Mouse (Mus musculus) embryo, embryonic 10.5 days (tissue): Measurements from ENCODE around the gene Lrrc49.

Experiments used
- DNase-seq: peaks from one replicate; pipeline ENCODE4 v3.0.0-alpha.2; 2015; ENCODE audit warnings: low spot score

The Lrrc49 gene

DNA sequence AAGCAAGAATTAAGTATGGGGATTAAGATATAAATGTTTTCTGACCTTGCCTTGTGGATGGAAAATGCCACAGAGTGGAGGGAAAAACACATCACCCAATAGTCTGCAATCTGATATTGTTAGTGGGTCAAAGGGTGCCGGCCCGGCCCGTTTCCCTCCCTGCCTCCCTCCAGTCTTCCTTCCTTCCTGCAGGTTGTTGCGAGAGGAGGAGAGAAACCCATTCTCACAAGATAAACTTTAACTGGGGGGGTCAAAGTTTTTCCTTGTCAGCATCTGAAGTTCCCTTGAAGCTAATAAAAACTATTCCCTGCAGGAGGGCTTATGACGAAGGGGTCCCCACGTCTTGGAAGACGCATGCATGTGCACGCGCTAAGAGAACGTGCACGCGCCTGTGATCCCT is 157.6 kb downstream of the Lrrc49 start:
- no peak for DNase-seq

DNA sequence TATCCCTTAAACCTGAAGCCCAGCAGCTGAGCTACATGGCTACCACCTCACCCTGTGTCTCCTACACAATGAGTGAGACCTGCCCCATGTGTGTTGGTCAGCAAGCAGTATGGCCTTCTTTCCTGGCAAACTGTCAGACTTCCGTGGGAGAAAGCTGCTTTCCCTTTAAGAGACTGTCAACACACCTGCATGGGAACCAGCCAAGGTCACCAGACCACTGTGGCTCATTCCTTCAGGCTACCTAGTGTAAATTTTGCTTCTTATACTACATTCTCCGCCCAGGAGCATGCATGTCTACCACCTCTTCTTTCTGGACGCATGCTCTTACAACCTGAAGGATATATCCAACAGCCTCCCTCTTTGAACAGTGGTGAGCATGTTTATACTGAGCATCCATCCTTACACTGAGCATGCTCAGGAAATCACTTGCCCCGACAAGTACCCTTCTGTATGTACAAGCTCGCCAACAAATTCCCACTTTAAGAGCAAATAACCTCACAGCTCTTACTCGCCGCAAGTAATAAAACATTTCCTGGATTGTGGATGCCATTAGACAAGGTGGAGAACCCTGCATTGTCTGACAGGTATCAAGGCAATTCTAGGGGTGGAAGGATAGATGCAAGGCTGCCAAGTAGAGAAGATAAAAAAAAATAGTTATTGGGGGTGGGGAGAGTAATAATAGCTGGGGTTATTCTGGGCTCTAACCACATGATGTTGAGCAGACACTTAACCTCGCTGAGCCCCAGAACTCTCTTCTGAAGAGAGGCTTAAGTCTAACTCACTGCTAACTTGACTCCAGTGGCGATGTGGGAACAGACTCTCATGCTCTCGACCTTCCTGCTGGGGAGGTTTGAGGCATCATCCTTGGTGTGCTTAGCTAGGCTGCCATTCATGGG is 158.4 kb downstream of the Lrrc49 start:
- no peak for DNase-seq

DNA sequence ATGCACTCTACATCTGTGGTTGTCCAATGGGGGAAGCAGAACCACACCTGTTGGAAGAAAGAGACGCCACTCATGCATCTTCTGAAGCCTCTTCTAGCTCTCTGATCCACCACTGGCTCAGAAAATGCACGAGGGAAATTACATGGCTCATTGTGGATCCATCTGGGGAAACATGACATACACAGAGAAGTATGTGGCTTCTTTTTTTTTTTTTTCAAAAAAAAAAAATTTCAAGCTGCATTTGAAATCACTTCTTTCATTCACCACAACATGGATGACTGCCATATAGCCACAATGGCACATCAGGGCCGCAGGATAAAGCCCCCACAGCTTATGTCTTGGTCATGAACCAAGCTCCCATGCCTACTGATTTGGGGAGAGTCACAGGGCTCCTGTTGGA is 159.7 kb downstream of the Lrrc49 start:
- no peak for DNase-seq

DNA sequence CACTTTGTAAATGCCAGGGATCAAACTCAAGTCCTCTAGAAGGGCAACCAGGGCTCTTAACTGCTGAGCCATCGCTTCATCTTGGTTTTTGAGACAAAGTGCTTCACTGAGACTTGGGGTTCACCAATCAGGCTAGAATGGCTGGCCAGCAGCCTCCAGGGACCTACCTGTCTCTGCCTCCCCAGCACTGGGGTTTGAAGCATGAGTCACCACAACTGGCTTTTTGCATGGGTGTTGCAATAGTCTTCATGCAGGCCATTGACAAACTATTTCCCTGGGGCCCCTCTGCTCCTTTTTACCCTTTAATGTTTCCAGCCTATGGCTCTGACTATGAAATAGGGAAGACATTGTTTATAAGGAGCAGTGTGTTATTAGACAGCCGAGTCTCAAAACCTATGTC is 160.1 kb downstream of the Lrrc49 start:
- no peak for DNase-seq

DNA sequence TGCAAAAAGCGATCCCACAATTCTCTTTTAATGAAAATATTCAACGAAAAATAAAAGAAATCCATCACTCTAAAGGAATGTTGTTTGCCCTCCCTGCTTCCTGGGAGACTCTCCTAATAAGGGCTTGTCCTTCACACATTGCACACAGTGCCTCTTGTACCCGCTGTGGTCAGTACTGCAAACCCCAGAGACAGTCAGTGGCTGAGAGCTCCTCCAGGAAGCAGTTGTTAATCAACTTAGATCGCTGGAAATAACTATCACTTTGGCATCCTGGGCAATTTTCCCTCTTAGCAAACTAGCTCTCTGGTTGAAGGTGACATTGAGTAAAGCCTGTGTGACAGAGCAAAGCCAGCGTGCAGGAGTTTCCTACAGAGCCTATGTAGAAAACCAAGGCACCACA is 160.9 kb downstream of the Lrrc49 start:
- DNase-seq = no peak

DNA sequence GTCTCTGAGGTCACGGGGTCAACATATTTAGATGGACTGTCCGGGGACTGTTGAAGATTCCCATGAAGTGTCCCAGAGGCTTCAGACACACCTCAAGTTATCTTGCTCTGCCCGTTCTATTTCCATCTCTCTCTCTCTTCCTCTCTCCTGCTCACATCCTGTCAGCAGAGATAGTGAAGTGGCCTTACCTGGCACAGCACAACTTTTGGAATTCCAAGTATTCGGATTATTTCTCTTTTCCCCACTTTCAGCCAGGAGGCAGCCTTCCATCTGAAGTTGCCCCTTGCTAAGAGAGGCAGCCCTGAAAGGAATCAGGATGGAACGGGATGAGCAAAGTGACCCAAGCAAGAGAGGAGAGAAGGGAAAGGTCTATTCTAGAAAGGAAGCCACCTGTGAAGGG is 161.8 kb downstream of the Lrrc49 start:
- DNase-seq = peak; percentile 21

DNA sequence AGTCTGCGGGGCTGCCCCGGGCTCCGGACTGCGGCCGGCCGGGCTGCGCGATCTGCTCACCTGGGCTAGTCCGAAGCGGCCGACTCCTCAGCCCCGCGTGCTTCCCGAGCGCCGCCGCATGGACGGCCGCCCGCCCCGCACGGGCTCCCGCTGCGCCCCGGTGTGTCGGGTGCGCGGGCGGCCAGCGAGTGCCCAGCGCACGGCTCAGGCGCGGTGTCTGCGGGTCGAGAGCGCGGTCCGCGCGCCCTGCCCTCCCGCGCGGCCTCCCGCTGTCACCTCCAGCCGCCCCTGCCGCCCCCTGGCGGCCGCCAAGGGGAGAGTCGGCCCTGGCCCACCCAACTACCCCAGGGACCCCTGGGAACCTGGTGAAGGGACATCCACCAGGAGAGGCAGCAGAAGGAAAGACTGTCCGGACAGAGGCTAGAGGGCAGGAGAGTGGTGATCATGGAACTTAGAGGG is 166.1 kb downstream of the Lrrc49 start, which contains the start of gene Thsd4:
Gene Thsd4, minus strand, starts transcription at position 241 of the 459 bp plus-strand sequence.
- DNase-seq = peak; percentile 77

DNA sequence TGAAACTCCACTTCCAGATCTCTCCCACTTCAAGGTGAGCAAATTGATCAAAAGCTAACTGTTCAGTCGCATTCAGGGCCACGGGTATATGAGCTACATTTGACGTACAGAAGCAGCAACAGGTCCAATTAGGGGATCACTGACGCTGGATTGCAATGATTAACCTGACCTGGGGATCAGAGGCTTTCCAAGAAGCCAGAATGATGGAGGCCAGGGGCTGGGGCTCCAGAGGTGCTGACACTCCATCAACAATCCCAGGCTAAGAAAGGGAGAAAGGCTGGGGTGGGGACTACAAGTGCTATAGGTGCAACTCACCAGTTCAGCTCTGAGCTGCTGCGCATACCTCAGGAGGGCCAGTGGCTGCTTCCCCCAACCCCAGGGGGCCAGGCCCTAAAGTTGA is 166.8 kb downstream of the Lrrc49 start:
- peak; percentile 23 for DNase-seq

DNA sequence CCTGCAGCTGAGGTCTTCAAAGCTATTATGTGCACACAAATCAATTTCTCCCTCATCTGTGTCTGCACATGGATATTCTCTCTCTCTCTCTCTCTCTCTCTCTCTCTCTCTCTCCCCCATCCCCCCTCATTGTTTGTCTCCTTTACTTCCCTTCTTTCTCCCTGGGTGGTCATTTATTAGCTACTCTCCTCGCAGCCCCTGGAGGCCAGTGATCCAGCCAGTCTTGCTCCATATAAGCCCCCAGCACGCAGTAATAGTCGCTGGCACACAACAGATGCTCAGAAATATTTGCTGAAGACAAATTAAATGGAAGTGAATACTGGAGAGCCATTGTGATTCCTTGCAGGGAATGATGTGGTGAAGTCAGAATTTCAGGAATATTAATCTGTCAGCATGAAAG is 168.4 kb downstream of the Lrrc49 start:
- DNase-seq = peak; percentile 26
